Mouse (Mus musculus) lung, postnatal 0 days (tissue): ENCODE measurements around the gene Cemip. TPM values are rescaled to one million over a fixed set of nuclear protein-coding genes. Genes with fewer than 3 reads are reported as not detected.

ENCODE experiments used
- ATAC-seq: fragments of 200-750 bp; cut with Nextera tagmentation; 2 replicates; pipeline ENCODE4 v1.8.0; 2017; ENCODE audit warnings: moderate library complexity
- DNase-seq: peaks from one replicate; pipeline ENCODE4 v3.0.0-alpha.2; 2016; ENCODE audit warnings: low spot score
- H3K27ac ChIP-seq: fragments of 300-500 bp; sonication (generic); 2 replicates; pipeline ENCODE4 v1.5.1; 2014; ENCODE audit warnings: antibody characterized with exemption, mild to moderate bottlenecking, low read length, mixed read lengths
- H3K27me3 ChIP-seq: fragments of 300-500 bp; sonication (generic); replicated peaks from 2 replicates; pipeline ENCODE4 v1.6.1; 2014; ENCODE audit warnings: low read length, mixed read lengths; ENCODE audit not compliant: insufficient read depth
- H3K36me3 ChIP-seq: fragments of 300-500 bp; sonication (generic); 2 replicates; pipeline ENCODE4 v1.6.1; 2014; ENCODE audit warnings: low read length, mixed read lengths; ENCODE audit not compliant: insufficient read depth
- H3K4me1 ChIP-seq: fragments of 300-500 bp; sonication (generic); 2 replicates; pipeline ENCODE4 v1.6.1; 2014; ENCODE audit warnings: antibody characterized with exemption, low read depth, low read length, mixed read lengths; ENCODE audit not compliant: insufficient read depth
- H3K4me2 ChIP-seq: fragments of 300-500 bp; sonication (generic); replicated peaks from 2 replicates; pipeline ENCODE4 v1.6.1; 2014; ENCODE audit warnings: low read depth, mild to moderate bottlenecking, low read length, moderate library complexity, mixed read lengths
- H3K4me3 ChIP-seq: fragments of 300-500 bp; sonication (generic); 2 replicates; pipeline ENCODE4 v1.5.1; 2014; ENCODE audit warnings: low read depth, low read length
- H3K9ac ChIP-seq: fragments of 300-500 bp; sonication (generic); replicated peaks from 2 replicates; pipeline ENCODE4 v1.6.1; 2014; ENCODE audit warnings: low read depth, mild to moderate bottlenecking
- H3K9me3 ChIP-seq: fragments of 300-500 bp; sonication (generic); 2 replicates; pipeline ENCODE4 v1.6.1; 2016; ENCODE audit warnings: low read length, mixed read lengths
- CTCF ChIP-seq: IDR thresholded peaks from 2 replicates; pipeline ENCODE4 v1.5.1; 2016; ENCODE audit warnings: antibody characterized with exemption, mild to moderate bottlenecking
- EP300 ChIP-seq: IDR thresholded peaks from 2 replicates; pipeline ENCODE4 v1.6.1; 2016; ENCODE audit warnings: antibody characterized with exemption, mild to moderate bottlenecking, control low read depth
- WGBS: fragments of 180-500 bp; shearing (Covaris S2); extraction: QIAGEN DNeasy Blood & Tissue Kit; methylation state at CpG from one replicate; pipeline ENCODE4 v1.1.7; 2014; 5-methylcytosine and 5-hydroxymethylcytosine counted together
- polyA plus RNA-seq: library from polyadenylated mRNA; unstranded; fragments of >200 nt; fragmentation: Nextera tagmentation; extraction: Ambion mirVana; gene quantifications from 2 replicates; pipeline ENCODE4 v1.2.1, GENCODE M21; 2015

The Cemip gene
- polyA plus RNA-seq, 1 experiment from 2014 or later, result 0.57 TPM

- Histone ChIP-seq H3K4me2 (no peak overlapping the region), H3K9me3 (no peaks in the 10 kb centered on the region), H3K9ac (no peak overlapping the region), H3K36me3 (no peaks in the 10 kb centered on the region), H3K4me3 (no peak overlapping the region), H3K27me3 (no peaks in the 10 kb centered on the region), H3K4me1 (no peaks in the 10 kb centered on the region; the same call in 1 of the 2 replicates), H3K27ac (no peak overlapping the region)
- WGBS, result 92% methylated on average over 7 of the region's 7 CpGs
- DNase-seq (no peak), ATAC-seq (no peak)
- TF ChIP-seq EP300, result no peak
- TF ChIP-seq CTCF, result no peak
Measured at GRCm38 (mm10) chr7:84059799-84060198, 26.5 kb downstream of the Cemip start.

DNA sequence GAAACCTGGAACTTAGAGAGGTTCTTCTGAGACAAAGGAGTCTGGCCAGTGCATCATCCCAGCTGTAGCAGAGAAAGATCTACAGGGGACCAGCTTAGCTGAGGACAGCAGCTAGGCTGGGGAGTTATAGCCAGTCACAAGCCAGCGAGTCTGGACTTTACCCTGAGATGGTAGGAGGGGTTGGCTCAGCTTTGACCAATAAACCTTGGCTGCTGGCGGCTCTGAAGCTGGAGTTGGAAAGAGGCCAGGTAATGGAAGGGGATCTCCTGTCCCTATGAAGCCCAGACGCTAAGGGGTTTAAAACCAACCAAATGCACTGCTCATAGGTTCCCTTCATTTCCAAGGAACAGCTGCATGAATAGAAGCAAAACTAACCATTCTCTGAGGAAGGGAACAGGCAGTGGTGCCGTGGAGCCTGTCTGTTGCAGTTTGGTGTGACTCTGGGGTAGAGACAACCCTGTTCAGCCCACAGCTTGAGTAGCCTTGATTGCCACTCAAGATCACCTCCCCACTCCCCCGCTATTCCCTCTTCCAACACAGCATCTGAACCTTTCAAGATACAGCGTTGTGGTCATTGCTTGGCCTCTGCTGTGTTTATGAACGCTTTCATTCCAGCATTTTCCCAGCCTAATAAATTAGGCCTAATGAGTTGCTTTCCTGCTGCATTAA, 30.2 kb downstream of the Cemip start:
- Histone ChIP-seq H3K4me1 (no peaks in the 10 kb centered on the region; the same call in 1 of the 2 replicates), H3K36me3 (no peaks in the 10 kb centered on the region), H3K4me2 (no peak overlapping the region), H3K9me3 (no peaks in the 10 kb centered on the region), H3K27ac (no peak overlapping the region), H3K9ac (no peak overlapping the region), H3K27me3 (no peaks in the 10 kb centered on the region), H3K4me3 (no peak overlapping the region)
- TF ChIP-seq EP300 (no peak), CTCF (no peak)
- DNase-seq (no peak), ATAC-seq (no peak)
- WGBS, result 42% methylated on average over 7 of the region's 7 CpGs

GRCm38 (mm10) chr7:84053856-84054255, 32.4 kb downstream of the Cemip start:
- TF ChIP-seq CTCF (no peak), EP300 (no peak)
- DNase-seq, result no peak
- Histone ChIP-seq H3K4me2 (no peak overlapping the region), H3K36me3 (no peaks in the 10 kb centered on the region), H3K9ac (no peak overlapping the region), H3K4me3 (no peak overlapping the region), H3K27ac (no peak overlapping the region), H3K27me3 (no peaks in the 10 kb centered on the region), H3K4me1 (no peaks in the 10 kb centered on the region; the same call in 1 of the 2 replicates), H3K9me3 (no peaks in the 10 kb centered on the region)
- WGBS, result 82% methylated on average over 7 of the region's 7 CpGs
- no peak for ATAC-seq

DNA sequence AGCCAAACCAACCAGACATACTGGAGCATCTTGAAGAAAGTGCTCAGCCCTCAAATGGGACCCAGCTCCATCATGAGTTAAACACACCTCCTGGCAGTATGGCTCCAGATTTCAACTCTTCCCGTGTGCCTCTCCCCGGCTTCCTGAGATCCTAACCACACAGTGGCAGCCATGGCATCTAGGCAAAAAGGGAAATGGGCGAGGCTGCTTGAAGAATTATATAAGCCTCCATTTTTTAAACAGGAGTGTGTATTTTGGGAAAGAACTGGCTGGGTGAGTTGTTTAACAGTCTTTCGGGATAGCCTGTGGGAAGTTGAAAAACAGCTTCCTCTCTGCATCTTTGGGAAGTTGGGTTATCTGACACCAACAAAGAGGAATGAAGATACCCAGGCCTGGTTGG, 34.9 kb downstream of the Cemip start:
- Histone ChIP-seq H3K27me3 (no peaks in the 10 kb centered on the region), H3K27ac (no peak overlapping the region), H3K4me2 (no peak overlapping the region), H3K9ac (no peak overlapping the region), H3K4me3 (no peak overlapping the region), H3K9me3 (no peaks in the 10 kb centered on the region), H3K36me3 (no peaks in the 10 kb centered on the region), H3K4me1 (no peaks in the 10 kb centered on the region; the same call in 1 of the 2 replicates)
- DNase-seq (no peak), ATAC-seq (no peak)
- TF ChIP-seq CTCF, result no peak
- no peak for TF ChIP-seq EP300
- WGBS, result 51% methylated on average over 4 of the region's 4 CpGs

GRCm38 (mm10) chr7:84045546-84045945, 40.8 kb downstream of the Cemip start:
- no peak overlapping the region for H3K9ac ChIP-seq
- no peak for ATAC-seq
- H3K4me3 ChIP-seq, result no peak overlapping the region
- no peaks in the 10 kb centered on the region for H3K36me3 ChIP-seq
- H3K27ac ChIP-seq, result no peak overlapping the region
- WGBS, result 67% methylated on average over 4 of the region's 4 CpGs
- TF ChIP-seq CTCF (no peak), EP300 (no peak)
- H3K9me3 ChIP-seq, result no peaks in the 10 kb centered on the region
- no peak for DNase-seq
- H3K4me2 ChIP-seq, result no peak overlapping the region
- H3K27me3 ChIP-seq, result no peaks in the 10 kb centered on the region
- no peaks in the 10 kb centered on the region for H3K4me1 ChIP-seq

GRCm38 (mm10) chr7:84044581-84045290, 41.6 kb downstream of the Cemip start:
- no peaks in the 10 kb centered on the region for H3K4me1 ChIP-seq
- 72% methylated on average over 4 of the region's 4 CpGs for WGBS
- DNase-seq (no peak), ATAC-seq (no peak)
- no peak overlapping the region for H3K9ac ChIP-seq
- no peak overlapping the region for H3K4me3 ChIP-seq
- no peaks in the 10 kb centered on the region for H3K9me3 ChIP-seq
- no peak overlapping the region for H3K4me2 ChIP-seq
- H3K27me3 ChIP-seq, result no peaks in the 10 kb centered on the region
- H3K27ac ChIP-seq, result no peak overlapping the region
- no peak for TF ChIP-seq EP300
- no peak for TF ChIP-seq CTCF
- H3K36me3 ChIP-seq, result no peaks in the 10 kb centered on the region
